Mouse (Mus musculus): ENCODE data around the gene Prdm10. TPM values are rescaled to one million over a fixed set of nuclear protein-coding genes. Genes with fewer than 3 reads are reported as not detected.

Gene Prdm10
- polyA plus RNA-seq, 1 experiment = 4.1 TPM

GRCm38 (mm10) chr9:31384786-31385499 lies 104.6 kb downstream of the Prdm10 start:
- peaks cover 2% of the 10 kb centered on the region; the same call in 1 of the 2 replicates for H3K4me1 ChIP-seq (ENCODE audit: control insufficient read depth, insufficient read depth, low read length)
- 78% methylated on average over 17 of the region's 17 CpGs for WGBS
- no peaks in the 10 kb centered on the region for H3K27me3 ChIP-seq (replicated peaks; ENCODE audit: control insufficient read depth, insufficient read depth, low read length)
- no peak overlapping the region for H3K4me3 ChIP-seq (ENCODE audit: insufficient read depth, low read depth, low read length)
- no peak overlapping the region for H3K27ac ChIP-seq (ENCODE audit: insufficient read depth, low read depth, low read length)
- DNase-seq = no peak
- no peak for TF ChIP-seq CTCF (conservative IDR thresholded peaks at IDR 0.05; ENCODE audit: insufficient read depth, insufficient read length, low read depth, low read length)
- no peak for TF ChIP-seq POLR2A (IDR thresholded peaks at IDR 0.05; ENCODE audit: low read depth, low read length)
- H3K36me3 ChIP-seq (ENCODE audit: control insufficient read depth, insufficient read depth, low read length) = no peaks in the 10 kb centered on the region

GRCm38 (mm10) chr9:31385500-31385869 lies 105.1 kb downstream of the Prdm10 start:
- no peak for DNase-seq
- Histone ChIP-seq H3K4me1 (ENCODE audit: control insufficient read depth, insufficient read depth, low read length) (peaks cover 2% of the 10 kb centered on the region; the same call in 1 of the 2 replicates), H3K27me3 (replicated peaks; ENCODE audit: control insufficient read depth, insufficient read depth, low read length) (no peaks in the 10 kb centered on the region), H3K4me3 (ENCODE audit: insufficient read depth, low read depth, low read length) (peak overlapping the region; percentile 89), H3K36me3 (ENCODE audit: control insufficient read depth, insufficient read depth, low read length) (no peaks in the 10 kb centered on the region), H3K27ac (ENCODE audit: insufficient read depth, low read depth, low read length) (no peak overlapping the region)
- WGBS = 14% methylated on average over 4 of the region's 4 CpGs
- TF ChIP-seq POLR2A (IDR thresholded peaks at IDR 0.05; ENCODE audit: low read depth, low read length) (no peak), CTCF (conservative IDR thresholded peaks at IDR 0.05; ENCODE audit: insufficient read depth, insufficient read length, low read depth, low read length) (no peak)

- WGBS = 1% methylated on average over 46 of the region's 46 CpGs
- Histone ChIP-seq H3K27me3 (replicated peaks; ENCODE audit: control insufficient read depth, insufficient read depth, low read length) (no peaks in the 10 kb centered on the region), H3K4me3 (ENCODE audit: insufficient read depth, low read depth, low read length) (peak within 1 kb of the TSS; percentile 89), H3K27ac (ENCODE audit: insufficient read depth, low read depth, low read length) (no peak within 1 kb of the TSS), H3K4me1 (ENCODE audit: control insufficient read depth, insufficient read depth, low read length) (peaks cover 2% of the 10 kb centered on the region; the same call in 1 of the 2 replicates), H3K36me3 (ENCODE audit: control insufficient read depth, insufficient read depth, low read length) (no peaks in the 10 kb centered on the region)
- DNase-seq = peak; percentile 97
- no peak for TF ChIP-seq CTCF (conservative IDR thresholded peaks at IDR 0.05; ENCODE audit: insufficient read depth, insufficient read length, low read depth, low read length)
- peak; percentile 83 for TF ChIP-seq POLR2A (IDR thresholded peaks at IDR 0.05; ENCODE audit: low read depth, low read length)
Observed at GRCm38 (mm10) chr9:31385947-31386354, 105.6 kb downstream of the Prdm10 start, which contains the start of gene Nfrkb. Nfrkb (plus strand) TSS chr9:31386192.

GRCm38 (mm10) chr9:31386368-31387180 lies 106.2 kb downstream of the Prdm10 start:
- TF ChIP-seq POLR2A (IDR thresholded peaks at IDR 0.05; ENCODE audit: low read depth, low read length) = no peak
- no peak for TF ChIP-seq CTCF (conservative IDR thresholded peaks at IDR 0.05; ENCODE audit: insufficient read depth, insufficient read length, low read depth, low read length)
- no peak for DNase-seq
- H3K4me3 ChIP-seq (ENCODE audit: insufficient read depth, low read depth, low read length) = peak overlapping the region; percentile 89
- 8% methylated on average over 44 of the region's 44 CpGs for WGBS
- H3K27me3 ChIP-seq (replicated peaks; ENCODE audit: control insufficient read depth, insufficient read depth, low read length) = no peaks in the 10 kb centered on the region
- no peaks in the 10 kb centered on the region; the same call in 1 of the 2 replicates for H3K36me3 ChIP-seq (ENCODE audit: control insufficient read depth, insufficient read depth, low read length)
- no peak overlapping the region for H3K27ac ChIP-seq (ENCODE audit: insufficient read depth, low read depth, low read length)
- peaks cover 2% of the 10 kb centered on the region; the same call in 1 of the 2 replicates for H3K4me1 ChIP-seq (ENCODE audit: control insufficient read depth, insufficient read depth, low read length)

- peaks cover 2% of the 10 kb centered on the region; the same call in 1 of the 2 replicates for H3K4me1 ChIP-seq (ENCODE audit: control insufficient read depth, insufficient read depth, low read length)
- peaks cover under 1% of the 10 kb centered on the region; the same call in 1 of the 2 replicates for H3K36me3 ChIP-seq (ENCODE audit: control insufficient read depth, insufficient read depth, low read length)
- TF ChIP-seq CTCF (conservative IDR thresholded peaks at IDR 0.05; ENCODE audit: insufficient read depth, insufficient read length, low read depth, low read length) (no peak), POLR2A (IDR thresholded peaks at IDR 0.05; ENCODE audit: low read depth, low read length) (no peak)
- H3K4me3 ChIP-seq (ENCODE audit: insufficient read depth, low read depth, low read length) = no peak overlapping the region; the same call in 1 of the 2 replicates
- H3K27ac ChIP-seq (ENCODE audit: insufficient read depth, low read depth, low read length) = no peak overlapping the region
- DNase-seq = no peak
- no peaks in the 10 kb centered on the region for H3K27me3 ChIP-seq (replicated peaks; ENCODE audit: control insufficient read depth, insufficient read depth, low read length)
- WGBS = 88% methylated on average over 5 of the region's 5 CpGs
Observed at GRCm38 (mm10) chr9:31387206-31387605, 106.9 kb downstream of the Prdm10 start.

- no peak overlapping the region for H3K27ac ChIP-seq (ENCODE audit: insufficient read depth, low read depth, low read length)
- peaks cover 8% of the 10 kb centered on the region for H3K36me3 ChIP-seq (ENCODE audit: control insufficient read depth, insufficient read depth, low read length)
- no peak for TF ChIP-seq POLR2A (IDR thresholded peaks at IDR 0.05; ENCODE audit: low read depth, low read length)
- TF ChIP-seq CTCF (conservative IDR thresholded peaks at IDR 0.05; ENCODE audit: insufficient read depth, insufficient read length, low read depth, low read length) = peak; percentile 85
- peak; percentile 65 for DNase-seq
- no peaks in the 10 kb centered on the region for H3K4me1 ChIP-seq (ENCODE audit: control insufficient read depth, insufficient read depth, low read length)
- H3K4me3 ChIP-seq (ENCODE audit: insufficient read depth, low read depth, low read length) = no peak overlapping the region
- no peaks in the 10 kb centered on the region for H3K27me3 ChIP-seq (replicated peaks; ENCODE audit: control insufficient read depth, insufficient read depth, low read length)
- WGBS = 50% methylated on average over 4 of the region's 4 CpGs
Observed at GRCm38 (mm10) chr9:31400441-31400840, 120.1 kb downstream of the Prdm10 start.

- WGBS = 70% methylated on average over 2 of the region's 2 CpGs
- DNase-seq = no peak
- no peak overlapping the region for H3K27ac ChIP-seq (ENCODE audit: insufficient read depth, low read depth, low read length)
- peaks cover 12% of the 10 kb centered on the region for H3K36me3 ChIP-seq (ENCODE audit: control insufficient read depth, insufficient read depth, low read length)
- TF ChIP-seq CTCF (conservative IDR thresholded peaks at IDR 0.05; ENCODE audit: insufficient read depth, insufficient read length, low read depth, low read length) (no peak), POLR2A (IDR thresholded peaks at IDR 0.05; ENCODE audit: low read depth, low read length) (no peak)
- H3K4me3 ChIP-seq (ENCODE audit: insufficient read depth, low read depth, low read length) = no peak overlapping the region
- H3K27me3 ChIP-seq (replicated peaks; ENCODE audit: control insufficient read depth, insufficient read depth, low read length) = no peaks in the 10 kb centered on the region
- H3K4me1 ChIP-seq (ENCODE audit: control insufficient read depth, insufficient read depth, low read length) = no peaks in the 10 kb centered on the region
Observed at GRCm38 (mm10) chr9:31404311-31404710, 124.0 kb downstream of the Prdm10 start.
